Mouse (Mus musculus) heart, embryonic 10.5 days (tissue): Measurements from ENCODE around the gene Acss1. TPM values are rescaled to one million over a fixed set of nuclear protein-coding genes. Genes with fewer than 3 reads are reported as not detected.

Experiments
- DNase-seq: peaks from one replicate; pipeline ENCODE4 v3.0.0-alpha.2; 2017; ENCODE audit warnings: low spot score
- H3K27ac ChIP-seq: fragments of 300-500 bp; sonication (generic); 2 replicates; pipeline ENCODE4 v1.5.1; 2016; ENCODE audit warnings: mild to moderate bottlenecking
- H3K27me3 ChIP-seq: fragments of 300-500 bp; sonication (generic); 2 replicates; pipeline ENCODE4 v1.6.1; 2016; ENCODE audit warnings: mild to moderate bottlenecking; ENCODE audit not compliant: poor library complexity, insufficient read depth, severe bottlenecking
- H3K36me3 ChIP-seq: fragments of 300-500 bp; sonication (generic); 2 replicates; pipeline ENCODE4 v1.6.1; 2016; ENCODE audit warnings: mild to moderate bottlenecking, moderate library complexity
- H3K4me1 ChIP-seq: fragments of 300-500 bp; sonication (generic); 2 replicates; pipeline ENCODE4 v1.6.1; 2016; ENCODE audit warnings: mild to moderate bottlenecking
- H3K4me3 ChIP-seq: fragments of 300-500 bp; sonication (generic); 2 replicates; pipeline ENCODE4 v1.5.1; 2016; ENCODE audit warnings: mild to moderate bottlenecking, moderate library complexity
- H3K9me3 ChIP-seq: fragments of 300-500 bp; sonication (generic); 2 replicates; pipeline ENCODE4 v1.6.1; 2016; ENCODE audit warnings: mild to moderate bottlenecking, moderate library complexity
- WGBS: fragments of 180-500 bp; shearing (Covaris S2); methylation state at CpG from one replicate; pipeline ENCODE4 v1.1.7; 2016; 5-methylcytosine and 5-hydroxymethylcytosine counted together
- polyA plus RNA-seq: library from polyadenylated mRNA; unstranded; fragments of >200 nt; fragmentation: Nextera tagmentation; extraction: Ambion mirVana; gene quantifications from 2 replicates; pipeline ENCODE4 v1.2.1, GENCODE M21; 2016

Gene Acss1
- polyA plus RNA-seq, 1 experiment from 2014 or later: 17.2 TPM

GRCm38 (mm10) chr2:150608087-150608799, 60.1 kb downstream of the Acss1 start, which contains the start of gene Apmap:
Gene Apmap (minus strand): TSS chr2:150608567.
- Histone ChIP-seq H3K4me1 (peaks cover 9% of the 10 kb centered on the region), H3K4me3 (peak within 1 kb of the TSS; percentile 91), H3K27ac (peak within 1 kb of the TSS; percentile 87), H3K27me3 (no peaks in the 10 kb centered on the region), H3K9me3 (no peaks in the 10 kb centered on the region), H3K36me3 (no peaks in the 10 kb centered on the region)
- under 1% methylated on average over 42 of the region's 42 CpGs for WGBS
- peak; percentile 98 for DNase-seq

GRCm38 (mm10) chr2:150607086-150607485, 61.2 kb downstream of the Acss1 start:
- DNase-seq: no peak
- Histone ChIP-seq H3K4me3 (no peak overlapping the region), H3K4me1 (peaks cover 9% of the 10 kb centered on the region), H3K36me3 (no peaks in the 10 kb centered on the region), H3K27ac (no peak overlapping the region), H3K27me3 (no peaks in the 10 kb centered on the region), H3K9me3 (no peaks in the 10 kb centered on the region)
- WGBS: 39% methylated on average over 1 of the region's 1 CpGs

- H3K27me3 ChIP-seq: no peaks in the 10 kb centered on the region
- peaks cover 9% of the 10 kb centered on the region for H3K4me1 ChIP-seq
- DNase-seq: no peak
- 80% methylated on average over 2 of the region's 2 CpGs for WGBS
- no peaks in the 10 kb centered on the region for H3K36me3 ChIP-seq
- no peaks in the 10 kb centered on the region for H3K9me3 ChIP-seq
- H3K27ac ChIP-seq: no peak overlapping the region
- H3K4me3 ChIP-seq: no peak overlapping the region
Observed at GRCm38 (mm10) chr2:150604802-150605201, 63.5 kb downstream of the Acss1 start.

- H3K9me3 ChIP-seq: no peaks in the 10 kb centered on the region
- DNase-seq: no peak
- WGBS: 91% methylated on average over 2 of the region's 2 CpGs
- H3K36me3 ChIP-seq: no peaks in the 10 kb centered on the region
- peaks cover 1% of the 10 kb centered on the region for H3K4me1 ChIP-seq
- H3K27ac ChIP-seq: no peak overlapping the region
- no peak overlapping the region for H3K4me3 ChIP-seq
- no peaks in the 10 kb centered on the region for H3K27me3 ChIP-seq
Observed at GRCm38 (mm10) chr2:150602166-150602565, 66.1 kb downstream of the Acss1 start.

DNA sequence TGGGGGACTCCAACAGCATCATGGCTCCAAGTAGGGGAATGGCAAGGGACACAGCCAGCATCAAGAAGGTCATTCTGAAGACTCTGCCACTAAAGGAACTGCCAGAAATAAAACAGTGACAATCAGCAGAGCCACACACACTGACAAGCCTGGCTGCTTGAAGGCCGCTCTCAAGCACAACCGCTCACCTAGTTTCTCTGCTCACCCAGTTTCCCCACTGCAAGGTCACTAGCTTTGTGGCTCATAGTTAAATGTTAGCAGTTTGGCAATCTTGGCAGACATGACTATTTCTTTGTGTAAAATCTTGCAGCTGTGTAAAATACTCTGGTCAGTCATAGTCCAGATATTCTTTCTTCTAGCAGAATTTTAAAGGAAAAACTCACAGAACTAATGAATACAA, 68.0 kb downstream of the Acss1 start:
- H3K4me3 ChIP-seq: no peak overlapping the region
- no peaks in the 10 kb centered on the region for H3K36me3 ChIP-seq
- no peaks in the 10 kb centered on the region for H3K27me3 ChIP-seq
- H3K27ac ChIP-seq: no peak overlapping the region
- 73% methylated on average over 2 of the region's 2 CpGs for WGBS
- no peaks in the 10 kb centered on the region for H3K9me3 ChIP-seq
- no peaks in the 10 kb centered on the region for H3K4me1 ChIP-seq
- no peak for DNase-seq

GRCm38 (mm10) chr2:150595411-150596190, 72.7 kb downstream of the Acss1 start:
- Histone ChIP-seq H3K27me3 (no peaks in the 10 kb centered on the region), H3K4me1 (no peaks in the 10 kb centered on the region), H3K9me3 (no peaks in the 10 kb centered on the region), H3K27ac (no peak overlapping the region), H3K36me3 (peaks cover 13% of the 10 kb centered on the region), H3K4me3 (no peak overlapping the region)
- no peak for DNase-seq
- WGBS: 80% methylated on average over 3 of the region's 3 CpGs

GRCm38 (mm10) chr2:150589076-150589475, 79.2 kb downstream of the Acss1 start:
- Histone ChIP-seq H3K27ac (no peak overlapping the region), H3K9me3 (no peaks in the 10 kb centered on the region), H3K4me3 (no peak overlapping the region), H3K4me1 (no peaks in the 10 kb centered on the region), H3K27me3 (no peaks in the 10 kb centered on the region), H3K36me3 (peaks cover 52% of the 10 kb centered on the region)
- peak; percentile 50 for DNase-seq
- WGBS: 72% methylated on average over 11 of the region's 11 CpGs

DNA sequence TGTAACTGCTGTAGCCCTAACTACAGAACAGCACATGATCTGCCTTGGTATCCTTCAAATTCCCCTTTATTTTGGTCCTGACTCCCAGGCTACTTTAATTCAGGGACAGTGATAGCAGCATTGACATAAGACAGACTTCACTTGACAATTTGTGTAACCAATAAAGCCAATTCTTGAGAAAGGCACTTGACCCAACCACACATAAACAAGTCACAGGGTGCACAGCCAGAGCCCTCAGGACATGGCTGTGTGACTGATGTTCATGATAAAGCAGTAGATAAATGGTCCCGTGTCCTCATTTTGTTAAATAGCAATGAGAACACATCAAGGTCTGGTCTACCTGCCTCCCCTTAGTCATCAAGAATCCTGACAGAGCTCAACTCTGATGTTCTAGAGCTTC, 88.7 kb downstream of the Acss1 start:
- Histone ChIP-seq H3K4me3 (no peak overlapping the region), H3K27me3 (no peaks in the 10 kb centered on the region), H3K4me1 (no peaks in the 10 kb centered on the region), H3K36me3 (peaks cover 16% of the 10 kb centered on the region), H3K27ac (no peak overlapping the region), H3K9me3 (no peaks in the 10 kb centered on the region)
- WGBS: 74% methylated on average over 1 of the region's 1 CpGs
- DNase-seq: peak; percentile 69

DNA sequence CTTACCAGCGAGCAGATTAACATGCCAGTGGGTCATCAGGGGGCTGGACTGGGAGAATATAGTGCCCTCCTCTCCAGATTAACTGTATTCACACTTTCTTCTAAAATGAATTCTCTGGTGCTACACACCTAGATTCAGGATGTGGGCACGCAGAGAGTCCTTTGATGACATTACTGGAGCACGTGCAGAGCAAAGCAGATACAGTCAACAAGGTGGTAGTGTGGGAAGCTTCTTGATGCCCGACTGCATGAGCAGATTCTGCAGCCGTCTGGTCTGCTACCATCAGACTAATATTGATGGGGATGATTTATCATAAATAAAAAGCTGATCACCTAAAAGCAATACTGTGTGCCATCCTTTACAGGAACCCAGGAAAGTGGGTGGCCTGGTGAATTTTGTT, 89.7 kb downstream of the Acss1 start:
- no peaks in the 10 kb centered on the region for H3K27me3 ChIP-seq
- no peak overlapping the region for H3K4me3 ChIP-seq
- H3K4me1 ChIP-seq: no peaks in the 10 kb centered on the region
- H3K27ac ChIP-seq: no peak overlapping the region
- 86% methylated on average over 5 of the region's 5 CpGs for WGBS
- peaks cover 6% of the 10 kb centered on the region; the same call in 1 of the 2 replicates for H3K36me3 ChIP-seq
- H3K9me3 ChIP-seq: no peaks in the 10 kb centered on the region
- peak; percentile 46 for DNase-seq

DNA sequence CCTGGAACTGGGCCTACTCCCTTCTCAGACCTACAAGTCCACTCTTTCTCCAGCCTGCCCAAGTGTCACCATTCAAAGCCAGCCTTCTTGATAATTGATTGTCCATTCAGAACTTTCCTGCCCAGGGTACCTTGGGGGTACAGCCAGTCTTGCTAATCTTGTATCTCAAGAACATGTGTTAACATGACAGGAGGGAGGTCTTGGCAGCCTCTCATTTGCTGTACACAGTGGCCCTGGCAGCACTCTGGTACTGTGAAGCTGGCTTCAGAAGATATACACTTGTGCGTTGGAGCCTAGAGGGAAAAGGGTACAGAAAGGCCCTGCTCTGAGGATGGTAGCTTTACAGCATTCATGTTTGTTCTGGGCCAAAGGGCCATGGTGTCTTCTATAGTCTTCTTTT, 92.0 kb downstream of the Acss1 start:
- Histone ChIP-seq H3K36me3 (no peaks in the 10 kb centered on the region), H3K4me1 (no peaks in the 10 kb centered on the region), H3K27ac (no peak overlapping the region), H3K4me3 (no peak overlapping the region), H3K27me3 (no peaks in the 10 kb centered on the region), H3K9me3 (no peaks in the 10 kb centered on the region)
- no peak for DNase-seq
- WGBS: 100% methylated on average over 1 of the region's 1 CpGs

- no peaks in the 10 kb centered on the region for H3K4me1 ChIP-seq
- no peaks in the 10 kb centered on the region for H3K9me3 ChIP-seq
- H3K27me3 ChIP-seq: no peaks in the 10 kb centered on the region
- DNase-seq: peak; percentile 47
- no peak overlapping the region for H3K4me3 ChIP-seq
- 86% methylated on average over 3 of the region's 3 CpGs for WGBS
- H3K27ac ChIP-seq: no peak overlapping the region
- no peaks in the 10 kb centered on the region for H3K36me3 ChIP-seq
Observed at GRCm38 (mm10) chr2:150572463-150572862, 95.8 kb downstream of the Acss1 start.

DNA sequence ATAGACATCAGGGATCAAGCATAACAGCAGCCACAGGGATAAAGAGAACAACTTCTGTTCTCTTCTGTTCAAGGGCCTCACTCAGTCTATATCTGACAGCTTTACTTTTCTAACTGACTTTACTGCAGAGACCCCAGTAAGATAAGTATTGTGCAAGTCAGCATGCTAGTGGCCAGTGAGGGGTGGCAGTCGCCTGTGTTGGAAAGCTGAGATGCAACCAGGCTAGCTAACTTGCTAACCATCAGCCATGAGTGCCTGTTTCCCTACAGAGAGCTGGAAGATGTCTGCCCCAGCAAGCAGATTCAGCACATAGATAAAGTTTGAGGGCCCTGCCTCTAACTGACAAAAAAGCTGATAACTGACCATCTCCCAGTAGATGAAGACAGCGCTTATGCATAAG, 97.5 kb downstream of the Acss1 start:
- no peak for DNase-seq
- Histone ChIP-seq H3K36me3 (no peaks in the 10 kb centered on the region), H3K9me3 (no peaks in the 10 kb centered on the region), H3K4me3 (no peak overlapping the region), H3K4me1 (no peaks in the 10 kb centered on the region), H3K27ac (no peak overlapping the region), H3K27me3 (no peaks in the 10 kb centered on the region)
- 77% methylated on average over 2 of the region's 2 CpGs for WGBS

DNA sequence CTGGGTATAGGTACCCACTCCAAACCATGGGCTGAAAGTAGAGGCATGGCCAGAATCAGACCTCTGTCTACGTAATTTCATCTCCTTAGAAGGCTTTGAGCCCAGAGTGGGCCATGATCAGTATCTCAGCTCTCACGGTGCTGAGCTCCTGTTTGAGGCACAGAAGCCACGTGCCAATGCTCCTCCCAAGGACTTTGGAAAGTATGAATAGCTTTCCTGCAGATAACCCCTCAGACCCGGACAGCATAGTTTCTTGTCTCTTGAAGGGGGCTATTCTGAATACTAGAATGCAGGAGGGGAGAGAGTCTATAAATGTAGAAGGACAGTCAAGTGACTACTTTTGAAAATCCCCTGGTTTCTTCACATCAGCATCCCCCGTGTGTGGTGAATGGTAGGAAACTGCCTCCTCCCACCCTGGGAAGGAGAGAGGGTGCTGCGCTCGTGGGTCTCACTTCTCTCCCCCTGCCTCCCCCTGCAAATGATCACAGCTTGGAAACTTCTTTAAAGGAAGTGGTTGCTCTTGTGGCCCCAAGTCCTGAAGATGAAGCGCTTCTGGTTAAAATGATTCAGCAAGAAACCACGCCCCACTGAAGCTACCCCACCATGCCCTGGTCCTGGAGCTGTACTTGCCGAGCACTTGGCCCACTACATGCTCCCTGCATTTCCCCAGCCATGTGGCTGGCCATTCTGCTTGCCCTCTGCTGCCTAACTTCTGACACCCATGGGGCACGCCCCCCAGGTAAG, 98.3 kb downstream of the Acss1 start, which contains the start of gene Cst7:
Cst7 (plus strand) TSS at position 569 of the 744 bp plus-strand sequence.
- 66% methylated on average over 11 of the region's 11 CpGs for WGBS
- Histone ChIP-seq H3K27me3 (no peaks in the 10 kb centered on the region), H3K4me1 (no peaks in the 10 kb centered on the region), H3K27ac (no peak within 1 kb of the TSS), H3K4me3 (no peak within 1 kb of the TSS), H3K9me3 (no peaks in the 10 kb centered on the region), H3K36me3 (no peaks in the 10 kb centered on the region)
- no peak for DNase-seq
